Mouse (Mus musculus) CD4-positive, CD25-positive, alpha-beta regulatory T cell (primary cell): ENCODE data around the gene Ache. TPM values are rescaled to one million over a fixed set of nuclear protein-coding genes. Genes with fewer than 3 reads are reported as not detected.

Experiments
- polyA plus RNA-seq: library from polyadenylated mRNA; unstranded; fragments of 100-300 nt; shearing (Covaris generic); gene quantifications from one replicate; pipeline ENCODE4 v1.2.1, GENCODE M21; 2017

The Ache gene
- 0.10 TPM for polyA plus RNA-seq

GRCm38 (mm10) chr5:137287032-137287952 lies at the start of gene Ache:
Gene Ache (plus strand): TSS chr5:137287519.

DNA sequence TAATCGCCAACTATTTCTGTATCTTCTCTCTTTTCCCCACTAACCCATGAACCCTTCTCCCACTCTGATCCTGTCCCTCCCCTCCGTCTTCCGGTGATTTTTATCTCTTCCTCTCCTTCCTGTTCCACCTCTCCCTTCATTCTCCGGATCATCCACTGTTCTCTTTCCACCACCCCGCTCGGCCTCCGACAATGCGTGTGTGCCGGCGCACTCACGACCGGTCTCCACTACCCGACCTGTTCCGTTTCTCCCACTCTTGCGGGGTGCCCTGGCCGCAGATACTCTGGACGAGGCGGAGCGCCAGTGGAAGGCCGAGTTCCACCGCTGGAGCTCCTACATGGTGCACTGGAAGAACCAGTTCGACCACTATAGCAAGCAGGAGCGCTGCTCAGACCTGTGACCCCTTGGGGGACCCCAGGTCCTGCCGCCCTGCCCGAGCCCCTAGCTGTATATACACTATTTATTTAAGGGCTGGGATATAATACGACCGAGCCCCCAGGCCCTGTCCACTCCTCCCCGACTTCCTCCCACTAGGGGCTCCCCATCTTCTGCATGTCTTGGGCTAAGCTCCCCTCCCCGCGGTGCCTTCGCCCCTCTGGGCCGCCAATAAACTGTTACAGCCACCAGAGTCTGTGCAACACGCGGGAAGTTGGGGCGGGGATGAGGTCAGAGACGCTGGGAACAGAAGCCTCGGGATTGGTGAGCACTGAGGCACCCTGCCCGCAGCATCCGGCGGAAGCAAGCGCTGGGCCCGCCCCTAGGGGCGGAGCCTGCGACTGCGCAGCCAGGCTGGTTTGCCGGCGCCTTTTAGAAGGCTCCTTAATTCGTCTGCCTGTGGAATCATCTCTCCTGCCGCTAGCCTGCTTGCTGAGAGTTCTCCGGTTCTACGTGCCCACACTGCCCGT lies 6.8 kb downstream of the Ache start, which contains the start of gene Ufsp1:
Gene Ufsp1 (plus strand): TSS at position 791 of the 905 bp plus-strand sequence.

DNA sequence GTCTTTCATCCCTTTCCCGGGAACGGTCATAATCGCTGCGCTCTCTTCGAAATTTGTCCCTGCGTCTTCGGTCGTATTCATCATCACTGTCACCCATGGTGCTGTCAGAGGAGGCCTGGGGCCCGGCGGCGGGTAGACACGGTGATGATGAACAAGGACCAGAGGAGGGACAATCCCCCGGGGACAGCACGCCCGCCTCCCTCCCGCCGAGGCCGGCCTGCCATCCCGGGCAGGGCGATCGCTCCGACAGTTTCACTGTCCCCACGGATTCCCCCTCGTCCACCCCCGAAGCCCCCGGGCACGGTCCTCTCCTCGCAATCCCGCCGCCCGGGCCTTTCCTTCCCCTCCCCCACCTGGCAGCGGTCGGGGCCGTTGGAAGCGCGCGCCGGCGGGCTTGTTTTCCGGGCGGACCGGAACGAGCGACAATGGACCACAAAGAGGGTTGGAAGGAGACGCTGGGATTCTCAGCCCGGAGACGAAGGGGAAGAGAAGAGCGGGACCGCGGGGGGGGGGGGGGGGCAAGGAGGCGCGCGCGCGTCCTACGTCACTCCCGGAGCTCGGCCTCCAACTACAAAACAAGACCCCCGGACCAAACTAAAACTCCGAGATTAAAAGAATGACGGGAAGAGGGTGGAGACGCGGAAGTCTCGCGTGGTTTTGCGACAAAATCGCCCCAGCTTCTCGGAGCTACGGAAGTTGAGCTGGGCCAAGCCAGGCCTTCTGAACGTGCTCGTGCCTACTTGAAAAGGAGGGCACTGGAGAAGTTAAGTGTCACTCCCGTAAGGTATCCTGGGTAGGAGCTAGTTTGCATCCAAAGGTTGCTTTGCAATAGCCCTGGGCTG lies 20.0 kb downstream of the Ache start, which contains the start of gene Srrt:
Gene Srrt (minus strand): TSS at position 604 of the 842 bp plus-strand sequence.

DNA sequence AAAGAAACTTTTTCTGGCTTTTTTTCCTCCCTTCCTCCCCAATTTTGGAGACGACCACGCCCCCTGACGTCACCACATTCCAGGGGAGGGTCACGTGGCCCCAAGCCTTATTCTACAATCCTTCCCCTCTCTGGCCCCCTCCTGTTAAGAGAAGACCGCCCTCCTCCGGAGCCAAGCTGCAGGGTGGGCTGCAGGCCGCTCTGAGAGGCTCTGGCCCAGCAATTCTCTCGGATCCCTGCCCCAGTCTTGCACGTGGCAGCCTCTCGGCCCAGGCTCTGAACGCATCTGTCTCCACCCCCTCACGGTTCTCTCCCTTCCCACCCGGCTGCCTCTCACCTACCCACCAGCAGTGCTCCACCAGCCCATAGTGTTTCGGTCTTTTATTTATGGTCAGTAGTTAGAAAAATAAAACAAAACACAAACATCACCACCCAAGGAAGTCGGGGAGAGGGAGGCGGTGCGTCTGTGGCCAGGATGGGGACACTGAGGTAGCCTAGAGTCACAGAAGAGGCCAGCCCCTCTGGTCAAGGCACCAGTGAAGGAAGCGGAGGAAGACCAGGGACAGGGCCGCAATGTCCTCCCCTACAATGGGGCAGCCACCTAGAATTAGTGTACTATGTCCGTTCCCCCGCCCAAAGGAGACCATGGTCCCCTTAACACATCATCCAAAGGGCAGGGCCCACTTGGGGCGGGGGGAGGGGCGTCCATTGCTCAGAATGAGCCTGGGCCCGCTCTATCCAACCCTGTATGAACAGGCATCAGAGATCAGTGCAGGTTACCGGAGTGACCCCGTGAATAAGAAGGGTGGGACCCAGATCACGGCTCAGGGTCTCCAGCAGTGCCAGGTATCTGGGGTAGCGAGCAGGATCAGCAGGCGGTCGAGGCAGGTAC lies 27.1 kb downstream of the Ache start, which contains the start of gene Trip6:
Gene Trip6 (minus strand): TSS at position 212 of the 891 bp plus-strand sequence.

DNA sequence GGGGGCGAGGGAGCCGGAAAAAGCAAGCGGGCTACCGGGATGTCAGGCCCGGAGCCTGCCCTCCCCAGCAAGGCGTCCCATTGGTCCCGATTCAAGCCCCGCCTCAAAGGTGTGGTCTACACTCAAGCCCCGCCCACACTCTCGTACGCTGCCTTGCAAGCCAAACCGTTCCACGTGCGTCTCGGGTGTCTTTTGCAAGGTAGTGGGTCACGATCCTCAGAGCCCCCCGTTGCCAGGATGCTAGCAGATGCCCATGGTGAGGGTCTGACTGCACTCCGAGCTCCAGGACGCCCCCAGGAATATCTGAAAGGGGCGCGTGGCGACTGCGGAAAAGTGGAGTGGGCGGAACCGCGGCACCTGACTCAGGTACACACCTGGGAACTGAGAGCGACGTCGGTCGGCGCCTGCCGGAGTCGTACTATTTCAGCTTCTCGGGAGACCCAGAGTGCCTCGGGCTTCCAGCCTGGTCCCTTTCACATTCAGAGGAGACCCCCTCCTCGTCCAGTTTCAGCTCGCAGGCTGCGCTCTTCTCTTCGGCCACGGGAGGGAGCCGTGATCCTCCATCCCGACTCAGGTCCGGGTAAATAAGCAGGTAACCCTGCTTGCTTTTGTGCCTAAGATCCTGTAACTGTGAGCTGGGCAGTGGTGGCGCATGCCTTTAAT lies 46.3 kb downstream of the Ache start, which contains the start of gene Slc12a9:
Gene Slc12a9 (minus strand): TSS at position 86 of the 663 bp plus-strand sequence.

Other genes with a start within 250 kb of the Ache start
- gene Ap1s1, start 241.4 kb upstream of the Ache start, polyA plus RNA-seq, result 81.2 TPM
- gene Serpine1, start 215.3 kb upstream of the Ache start, polyA plus RNA-seq, result not detected
- gene Trim56, start 171.3 kb upstream of the Ache start, polyA plus RNA-seq, result 16.0 TPM
- not detected for gene Muc3, start 138.2 kb upstream of the Ache start, polyA plus RNA-seq
- gene Muc3a, start 75.1 kb upstream of the Ache start, polyA plus RNA-seq, result 1.6 TPM
- 1.7 TPM for gene Ufsp1, start 7.1 kb downstream of the Ache start, polyA plus RNA-seq
- gene Srrt, start 20.2 kb downstream of the Ache start, polyA plus RNA-seq, result 97.7 TPM
- 4.6 TPM for gene Trip6, start 26.9 kb downstream of the Ache start, polyA plus RNA-seq
- 24.8 TPM for gene Slc12a9, start 46.1 kb downstream of the Ache start, polyA plus RNA-seq
- not detected for gene Ephb4, start 62.6 kb downstream of the Ache start, polyA plus RNA-seq
- gene Zan, start 189.5 kb downstream of the Ache start, polyA plus RNA-seq, result 0.36 TPM
- 43.3 TPM for gene Pop7, start 215.0 kb downstream of the Ache start, polyA plus RNA-seq
- 19.5 TPM for gene Gigyf1, start 231.0 kb downstream of the Ache start, polyA plus RNA-seq
- not detected for gene Epo, start 245.7 kb downstream of the Ache start, polyA plus RNA-seq
- gene Gnb2, start 246.0 kb downstream of the Ache start, polyA plus RNA-seq, result 311 TPM